ENCODE assay signal across 44 mouse cellular contexts in genomic region chr2:25657652-25658051, GRCm38 (mm10). TPM values are rescaled to one million over a fixed set of nuclear protein-coding genes. Genes with fewer than 3 reads are reported as not detected.
"Had no signal": no experiment of that assay in that cellular context is flagged by ENCODE, and none has a peak within 500 bp of the region (broad histone marks: within the 10 kb centered on the region; RNA-seq: fewer than 3 reads in every experiment).

Gene Lcn5 (plus strand): TSS chr2:25657952.

- H3K27me3 ChIP-seq: limb, embryonic 13.5 days; limb, embryonic 15.5 days; liver, embryonic 13.5 days; lung, embryonic 15.5 days; midbrain, embryonic 12.5 days; midbrain, embryonic 13.5 days; midbrain, embryonic 15.5 days had no signal

- H3K9ac ChIP-seq: limb, embryonic 12.5 days; limb, embryonic 13.5 days; limb, embryonic 15.5 days; liver, embryonic 12.5 days; liver, embryonic 13.5 days; liver, embryonic 14.5 days; liver, embryonic 15.5 days; liver, postnatal 0 days; lung, embryonic 14.5 days; lung, embryonic 15.5 days; midbrain, embryonic 12.5 days; midbrain, embryonic 13.5 days; midbrain, embryonic 15.5 days had no signal

- DNase-seq: liver; liver, embryonic 13.5 days; liver, postnatal 0 days; lung, adult 18-20 months; lung, adult 2 months; lung, embryonic 14.5 days; lung, postnatal 14 days; lung, postnatal 4 days; midbrain, embryonic 14.5 days had no signal

- H3K4me1 ChIP-seq: limb, embryonic 10.5 days; limb, embryonic 12.5 days; limb, embryonic 13.5 days; limb, embryonic 15.5 days; liver, embryonic 12.5 days; liver, embryonic 13.5 days; liver, embryonic 15.5 days; megakaryocyte, embryonic 14.5 days; midbrain, embryonic 10.5 days; midbrain, embryonic 12.5 days; midbrain, embryonic 13.5 days; midbrain, embryonic 15.5 days had no signal

- H3K4me3 ChIP-seq: limb, embryonic 10.5 days; limb, embryonic 12.5 days; limb, embryonic 13.5 days; limb, embryonic 15.5 days; liver, embryonic 12.5 days; liver, embryonic 13.5 days; liver, embryonic 15.5 days; lung, embryonic 15.5 days; megakaryocyte, embryonic 14.5 days; midbrain, embryonic 10.5 days; midbrain, embryonic 12.5 days; midbrain, embryonic 13.5 days; midbrain, embryonic 15.5 days; myocyte had no signal

- H3K36me3 ChIP-seq: limb, embryonic 10.5 days; limb, embryonic 12.5 days; limb, embryonic 13.5 days; limb, embryonic 15.5 days; liver, embryonic 12.5 days; liver, embryonic 13.5 days; liver, embryonic 15.5 days; lung, embryonic 15.5 days; midbrain, embryonic 10.5 days; midbrain, embryonic 12.5 days; midbrain, embryonic 13.5 days; midbrain, embryonic 15.5 days had no signal

- H3K27ac ChIP-seq: limb, embryonic 10.5 days; limb, embryonic 12.5 days; limb, embryonic 13.5 days; limb, embryonic 15.5 days; liver, embryonic 12.5 days; liver, embryonic 13.5 days; liver, embryonic 14.5 days; liver, embryonic 15.5 days; lung, embryonic 15.5 days; macrophage; midbrain, embryonic 10.5 days; midbrain, embryonic 12.5 days; midbrain, embryonic 13.5 days; midbrain, embryonic 15.5 days had no signal

RNA-seq across cellular contexts. Expression of gene Lcn5, which starts in this region (rescaled TPM):
- total RNA-seq: left cerebral cortex, postnatal 10 days; left cerebral cortex, postnatal 14 days; left cerebral cortex, postnatal 25 days; left cerebral cortex, postnatal 36 days; left cerebral cortex, postnatal 4 days; liver, adult 2 months; megakaryocyte progenitor cell, adult 5-6 weeks; megakaryocyte, adult 5-6 weeks; megakaryocyte-erythroid progenitor cell, adult 5-6 weeks; midbrain, postnatal 0 days; monocyte, adult 5-6 weeks had no signal
- polyA plus RNA-seq: limb, embryonic 10.5 days; limb, embryonic 11.5 days; limb, embryonic 12.5 days; limb, embryonic 13.5 days; limb, embryonic 14.5 days; limb, embryonic 15.5 days; liver, adult 2 months; liver, embryonic 11.5 days; liver, embryonic 12.5 days; liver, embryonic 13.5 days; liver, embryonic 14.5 days; liver, embryonic 15.5 days; liver, embryonic 16.5 days; liver, postnatal 0 days; lung, adult 2 months; lung, embryonic 14.5 days; lung, embryonic 15.5 days; lung, embryonic 16.5 days; lung, postnatal 0 days; macrophage; midbrain, embryonic 10.5 days; midbrain, embryonic 11.5 days; midbrain, embryonic 12.5 days; midbrain, embryonic 13.5 days; midbrain, embryonic 14.5 days; midbrain, embryonic 15.5 days; midbrain, embryonic 16.5 days; midbrain, postnatal 0 days; myocyte; neural tube, embryonic 11.5 days had no signal
